Mouse (Mus musculus) erythroblast, embryonic 14.5 days (primary cell): Measurements from ENCODE around the gene Cep70.

ENCODE experiments used
- GATA1 ChIP-seq: IDR thresholded peaks from 2 replicates; pipeline ENCODE4 v1.6.1; 2012; ENCODE audit warnings: low read length, inconsistent platforms, mixed read lengths
- TAL1 ChIP-seq: IDR thresholded peaks from 3 replicates; pipeline ENCODE4 v1.6.1; 2012; ENCODE audit warnings: low read length, inconsistent platforms, mixed read lengths

GRCm38 (mm10) chr9:99248304-99248703 is 5.1 kb downstream of the Cep70 start:
- TF ChIP-seq GATA1, result no peak
- TF ChIP-seq TAL1, result no peak
